Mouse (Mus musculus): Measurements from ENCODE around the gene Map1lc3b. TPM values are rescaled to one million over a fixed set of nuclear protein-coding genes. Genes with fewer than 3 reads are reported as not detected.

The Map1lc3b gene
- total and polyA plus RNA-seq, 2 experiments from 2014 or later: 262 to 386 TPM

- no peak for TF ChIP-seq CTCF (IDR thresholded peaks at IDR 0.05; ENCODE audit: low read depth)
- no peaks in the 10 kb centered on the region for H3K9me3 ChIP-seq (ENCODE audit: low read length)
- H3K27me3 ChIP-seq (ENCODE audit: insufficient read depth, low read length): no peaks in the 10 kb centered on the region
- ATAC-seq (no peak), DNase-seq (no peak)
- H3K4me2 ChIP-seq (ENCODE audit: low read depth): no peak overlapping the region
- no peak overlapping the region for H3K9ac ChIP-seq
- no peaks in the 10 kb centered on the region for H3K4me1 ChIP-seq (ENCODE audit: insufficient read depth)
- H3K4me3 ChIP-seq (ENCODE audit: low read depth, low read length): no peak overlapping the region
- H3K36me3 ChIP-seq (ENCODE audit: insufficient read depth): peaks cover 58% of the 10 kb centered on the region
- 75% methylated on average over 24 of the region's 24 CpGs for WGBS
- H3K27ac ChIP-seq (ENCODE audit: low read depth, low read length): no peak overlapping the region
These were observed 38.8 kb upstream of the Map1lc3b start for GRCm38 (mm10) chr8:121551065-121551985.

DNA sequence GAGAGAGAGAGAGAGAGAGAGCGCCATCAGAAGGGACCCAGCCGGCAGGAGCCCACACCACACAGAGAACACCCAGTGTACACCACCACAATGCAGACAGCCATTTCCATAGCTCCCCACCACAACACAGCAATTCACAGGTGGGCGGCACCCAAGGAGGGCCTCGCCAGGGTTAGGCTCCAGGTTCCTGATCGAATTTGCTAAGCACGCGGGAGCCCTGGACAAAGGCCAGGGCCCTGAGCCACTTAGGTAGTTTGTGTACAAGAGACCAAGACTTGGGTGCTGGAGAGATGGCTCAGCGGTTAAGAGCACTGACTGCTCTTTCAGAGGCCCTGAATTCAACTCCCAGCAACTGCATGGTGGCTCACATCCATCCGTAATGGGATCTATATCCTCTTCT, 37.7 kb upstream of the Map1lc3b start:
- Histone ChIP-seq H3K9me3 (ENCODE audit: low read length) (no peaks in the 10 kb centered on the region), H3K4me1 (ENCODE audit: insufficient read depth) (no peaks in the 10 kb centered on the region), H3K4me3 (ENCODE audit: low read depth, low read length) (no peak overlapping the region), H3K36me3 (ENCODE audit: insufficient read depth) (peaks cover 58% of the 10 kb centered on the region), H3K27me3 (ENCODE audit: insufficient read depth, low read length) (no peaks in the 10 kb centered on the region), H3K9ac (no peak overlapping the region), H3K27ac (ENCODE audit: low read depth, low read length) (no peak overlapping the region), H3K4me2 (ENCODE audit: low read depth) (no peak overlapping the region)
- 86% methylated on average over 9 of the region's 9 CpGs for WGBS
- DNase-seq: no peak
- no peak for TF ChIP-seq CTCF (IDR thresholded peaks at IDR 0.05; ENCODE audit: low read depth)
- no peak for ATAC-seq

- Histone ChIP-seq H3K27me3 (ENCODE audit: insufficient read depth, low read length) (no peaks in the 10 kb centered on the region), H3K9me3 (ENCODE audit: low read length) (no peaks in the 10 kb centered on the region), H3K9ac (no peak overlapping the region), H3K36me3 (ENCODE audit: insufficient read depth) (peaks cover 70% of the 10 kb centered on the region), H3K27ac (ENCODE audit: low read depth, low read length) (no peak overlapping the region), H3K4me1 (ENCODE audit: insufficient read depth) (no peaks in the 10 kb centered on the region), H3K4me3 (ENCODE audit: low read depth, low read length) (no peak overlapping the region), H3K4me2 (ENCODE audit: low read depth) (no peak overlapping the region)
- ATAC-seq (no peak), DNase-seq (no peak)
- TF ChIP-seq CTCF (IDR thresholded peaks at IDR 0.05; ENCODE audit: low read depth): no peak
- 93% methylated on average over 32 of the region's 32 CpGs for WGBS
These were observed 36.2 kb upstream of the Map1lc3b start for GRCm38 (mm10) chr8:121553831-121554475.

DNA sequence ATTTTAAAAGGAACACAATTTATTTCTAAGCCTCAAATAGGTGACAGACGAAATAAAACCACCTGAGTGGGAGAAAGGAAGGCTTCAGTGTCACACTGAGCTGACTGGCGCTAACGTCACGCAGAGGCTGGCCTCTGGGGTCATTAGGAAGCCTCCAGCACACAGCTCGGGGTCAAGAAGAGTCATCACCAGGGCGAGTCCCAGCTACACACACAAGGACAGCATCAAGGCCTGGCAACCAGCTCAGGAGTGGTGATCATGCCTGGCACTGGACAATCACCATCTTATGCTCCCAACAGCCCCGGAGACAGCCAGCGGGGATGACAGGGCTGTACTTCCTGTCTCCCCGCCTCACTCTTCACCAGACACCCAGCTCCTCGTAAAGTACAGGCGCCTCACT, 32.4 kb upstream of the Map1lc3b start:
- 94% methylated on average over 11 of the region's 11 CpGs for WGBS
- DNase-seq: no peak
- Histone ChIP-seq H3K27me3 (ENCODE audit: insufficient read depth, low read length) (no peaks in the 10 kb centered on the region), H3K4me3 (ENCODE audit: low read depth, low read length) (no peak overlapping the region), H3K4me2 (ENCODE audit: low read depth) (no peak overlapping the region), H3K36me3 (ENCODE audit: insufficient read depth) (peaks cover 49% of the 10 kb centered on the region), H3K4me1 (ENCODE audit: insufficient read depth) (no peaks in the 10 kb centered on the region), H3K9ac (no peak overlapping the region), H3K27ac (ENCODE audit: low read depth, low read length) (no peak overlapping the region), H3K9me3 (ENCODE audit: low read length) (no peaks in the 10 kb centered on the region)
- no peak for ATAC-seq
- no peak for TF ChIP-seq CTCF (IDR thresholded peaks at IDR 0.05; ENCODE audit: low read depth)

- no peaks in the 10 kb centered on the region for H3K27me3 ChIP-seq (ENCODE audit: insufficient read depth, low read length)
- no peak overlapping the region for H3K4me2 ChIP-seq (ENCODE audit: low read depth)
- WGBS: 91% methylated on average over 16 of the region's 16 CpGs
- no peak for TF ChIP-seq CTCF (IDR thresholded peaks at IDR 0.05; ENCODE audit: low read depth)
- H3K27ac ChIP-seq (ENCODE audit: low read depth, low read length): no peak overlapping the region
- no peaks in the 10 kb centered on the region for H3K9me3 ChIP-seq (ENCODE audit: low read length)
- H3K9ac ChIP-seq: no peak overlapping the region
- no peak overlapping the region for H3K4me3 ChIP-seq (ENCODE audit: low read depth, low read length)
- peaks cover 42% of the 10 kb centered on the region for H3K36me3 ChIP-seq (ENCODE audit: insufficient read depth)
- no peak for DNase-seq
- ATAC-seq: no peak
- H3K4me1 ChIP-seq (ENCODE audit: insufficient read depth): no peaks in the 10 kb centered on the region
These were observed 31.6 kb upstream of the Map1lc3b start for GRCm38 (mm10) chr8:121558538-121558937.

DNA sequence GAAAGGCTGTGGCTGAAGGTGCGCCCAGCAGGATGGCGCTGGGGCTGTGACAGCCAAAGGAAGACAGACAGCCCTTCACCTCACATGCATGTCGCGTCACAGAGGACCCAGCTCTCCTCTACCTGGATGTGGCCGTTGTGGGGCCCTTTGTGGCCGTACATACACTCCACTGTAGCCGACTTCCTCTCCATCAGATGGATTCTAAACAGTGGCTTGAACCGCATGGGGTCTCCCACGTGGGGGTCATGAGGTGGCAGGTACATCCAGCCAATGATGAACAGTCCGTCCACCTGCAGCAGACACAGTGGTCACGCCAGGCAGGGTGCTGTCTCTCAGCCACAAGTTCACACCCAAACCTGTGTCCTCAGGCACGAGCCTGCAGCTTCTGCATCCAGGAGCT, 30.4 kb upstream of the Map1lc3b start:
- no peak overlapping the region for H3K27ac ChIP-seq (ENCODE audit: low read depth, low read length)
- no peak for DNase-seq
- no peak for TF ChIP-seq CTCF (IDR thresholded peaks at IDR 0.05; ENCODE audit: low read depth)

More for the DNA sequence above, 30.4 kb upstream of the Map1lc3b start:
- no peak for ATAC-seq
- Histone ChIP-seq H3K4me2 (ENCODE audit: low read depth) (no peak overlapping the region), H3K4me1 (ENCODE audit: insufficient read depth) (no peaks in the 10 kb centered on the region), H3K9me3 (ENCODE audit: low read length) (no peaks in the 10 kb centered on the region), H3K27me3 (ENCODE audit: insufficient read depth, low read length) (no peaks in the 10 kb centered on the region), H3K9ac (no peak overlapping the region), H3K36me3 (ENCODE audit: insufficient read depth) (peaks cover 31% of the 10 kb centered on the region), H3K4me3 (ENCODE audit: low read depth, low read length) (no peak overlapping the region)
- 95% methylated on average over 12 of the region's 12 CpGs for WGBS

Measured in forebrain, postnatal 0 days (tissue).